Mouse (Mus musculus) liver, embryonic 14.5 days (tissue): ENCODE measurements around the gene Efnb3.

ENCODE experiments used
- CTCF ChIP-seq: IDR thresholded peaks from 2 replicates; pipeline ENCODE4 v1.5.1; 2016; ENCODE audit warnings: antibody characterized with exemption, low read depth, control low read depth
- EP300 ChIP-seq: IDR thresholded peaks from 2 replicates; pipeline ENCODE4 v1.6.1; 2016; ENCODE audit warnings: antibody characterized with exemption, low read depth

DNA sequence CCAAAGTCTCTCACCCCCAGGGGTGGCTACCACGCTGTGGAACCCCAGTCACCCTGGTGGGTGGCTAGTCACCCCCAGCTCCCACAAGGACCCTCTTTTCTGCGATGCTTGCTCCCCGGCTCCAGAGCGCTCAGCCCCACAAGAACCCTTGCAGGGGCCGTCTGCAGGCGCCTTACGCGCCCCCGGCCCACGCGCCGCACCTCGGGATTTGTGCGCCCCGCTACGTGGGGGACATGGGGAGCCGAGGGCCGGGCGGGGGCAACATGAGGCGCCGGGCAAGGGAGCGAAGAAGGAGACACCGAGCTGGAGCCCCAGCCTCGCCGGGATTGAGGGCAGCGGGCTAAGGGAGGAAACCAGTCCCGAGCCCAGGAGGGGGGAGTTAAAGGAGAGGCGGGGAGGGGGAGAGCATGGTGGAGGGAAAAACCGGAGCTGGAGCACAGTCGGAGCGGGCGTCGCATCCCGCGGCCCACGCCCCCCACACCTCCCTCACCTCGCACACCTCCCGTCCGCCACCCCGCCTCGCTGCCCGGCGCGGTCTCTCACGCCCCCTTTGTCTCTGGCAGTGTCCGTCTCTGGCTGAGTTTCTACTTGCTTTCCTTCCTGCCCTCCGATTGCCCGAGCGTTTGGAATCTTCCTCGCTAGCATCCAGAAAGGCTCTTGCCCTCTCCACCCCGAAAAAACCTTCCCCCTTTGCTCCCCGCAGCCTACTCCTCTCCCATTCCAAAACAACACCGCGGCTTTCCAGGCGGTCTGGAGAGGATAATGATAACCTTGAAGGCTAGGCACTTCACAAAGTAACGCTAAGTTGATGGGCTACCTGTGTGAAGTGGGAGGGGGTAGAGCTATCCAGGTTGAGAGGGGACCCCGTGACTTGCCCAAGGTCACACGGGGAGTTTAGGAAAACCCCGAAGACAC, at the start of gene Efnb3:
- TF ChIP-seq EP300 (no peak), CTCF (no peak)
